Mouse (Mus musculus) kidney, postnatal 14 days (tissue): ENCODE measurements around the gene B3gnt7.

Source experiments
- DNase-seq: peaks from one replicate; pipeline ENCODE4 v3.0.0; 2022; ENCODE audit warnings: mixed read lengths

The B3gnt7 gene

GRCm38 (mm10) chr1:86346851-86347715, 44.5 kb downstream of the B3gnt7 start:
- DNase-seq: no peak

- no peak for DNase-seq
Observed at GRCm38 (mm10) chr1:86347716-86348045, 45.0 kb downstream of the B3gnt7 start.

DNA sequence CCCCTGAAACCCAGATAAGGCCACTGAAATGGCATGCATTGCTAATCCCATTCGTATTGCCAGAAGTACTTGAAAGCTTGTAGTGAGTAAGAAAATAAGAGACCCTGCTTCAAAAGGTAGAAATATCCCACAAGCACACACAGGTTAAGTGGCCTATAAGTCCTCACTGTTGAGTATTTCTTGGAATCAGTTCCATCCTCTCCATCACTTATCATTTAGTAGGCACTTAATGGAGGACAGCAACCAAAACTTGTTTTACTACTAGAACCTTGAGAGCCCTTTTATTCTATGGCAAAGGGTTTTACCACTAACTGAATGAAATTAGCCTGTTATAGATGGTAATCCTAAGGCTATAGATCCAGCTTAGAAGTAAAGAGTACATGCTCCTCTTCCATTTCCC, 45.5 kb downstream of the B3gnt7 start:
- no peak for DNase-seq

DNA sequence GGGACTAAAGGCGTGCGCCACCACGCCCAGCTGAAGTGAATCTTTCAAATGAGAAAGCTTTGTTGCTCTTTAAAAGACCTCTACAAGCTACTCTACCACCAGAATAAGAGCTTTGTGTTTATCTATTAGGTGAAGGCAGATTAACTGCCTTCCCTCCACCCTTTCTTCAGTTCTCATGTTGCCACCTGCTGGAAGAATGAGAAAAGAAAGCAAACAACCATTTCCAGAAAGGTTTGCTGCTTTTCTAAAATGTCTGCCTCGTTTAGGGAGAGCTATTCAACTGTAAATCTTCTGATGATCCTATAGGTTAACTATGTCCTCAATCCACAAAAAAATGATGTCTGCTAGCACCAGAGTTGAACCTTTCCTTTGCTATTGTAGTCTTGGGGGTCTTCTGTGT, 46.2 kb downstream of the B3gnt7 start:
- no peak for DNase-seq

- DNase-seq: no peak
Observed at GRCm38 (mm10) chr1:86349201-86349600, 46.6 kb downstream of the B3gnt7 start.

GRCm38 (mm10) chr1:86349696-86350095, 47.1 kb downstream of the B3gnt7 start:
- DNase-seq: no peak

DNA sequence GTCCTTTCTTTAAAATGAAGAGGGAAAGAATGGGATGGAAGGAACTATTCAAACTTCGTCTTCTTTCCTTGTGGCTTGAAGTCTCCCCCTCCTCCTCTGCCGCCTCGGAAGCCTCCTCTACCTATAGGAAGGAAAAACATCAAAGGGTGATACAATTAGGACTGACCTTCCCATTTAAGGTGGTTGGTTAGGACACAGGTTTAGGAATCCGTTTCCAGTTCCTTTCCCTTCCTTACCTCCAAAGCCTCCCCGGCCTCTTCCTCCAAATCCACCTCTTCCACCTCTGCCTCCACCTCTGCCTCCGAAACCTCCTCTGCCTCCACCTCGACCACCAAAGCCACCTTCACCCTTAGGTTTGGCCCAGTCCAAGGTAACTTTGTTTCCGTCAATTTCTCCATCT, 47.9 kb downstream of the B3gnt7 start:
- DNase-seq: no peak

- DNase-seq: no peak
Observed at GRCm38 (mm10) chr1:86354186-86354585, 51.6 kb downstream of the B3gnt7 start.
